Mouse (Mus musculus): ENCODE measurements around the gene Itgb1. TPM values are rescaled to one million over a fixed set of nuclear protein-coding genes. Genes with fewer than 3 reads are reported as not detected.

Itgb1 gene
- polyA plus RNA-seq (2015; fragmentation: Nextera tagmentation; extraction: Ambion mirVana): 225 and 246 TPM in 2 replicates

GRCm38 (mm10) chr8:128685507-128686428 is at the start of gene Itgb1:
Gene Itgb1 (plus strand): TSS chr8:128685654.
- ATAC-seq (ENCODE audit: low FRiP score, low TSS enrichment) (peak; percentile 97), DNase-seq (ENCODE audit: low spot score) (peak; percentile 99)
- peak within 1 kb of the TSS; percentile 99 for H3K27ac ChIP-seq (replicated peaks)
- no peaks in the 10 kb centered on the region for H3K36me3 ChIP-seq (ENCODE audit: control insufficient read depth, insufficient read depth, low read length)
- H3K4me3 ChIP-seq (ENCODE audit: low read depth, low read length): peak within 1 kb of the TSS; percentile 92
- H3K27me3 ChIP-seq (ENCODE audit: control insufficient read depth, insufficient read depth, low read length): no peaks in the 10 kb centered on the region
- TF ChIP-seq EP300 (optimal IDR thresholded peaks at IDR 0.05): no peak
- peak; percentile 60 for TF ChIP-seq CTCF (IDR thresholded peaks at IDR 0.05; ENCODE audit: low read depth)
- H3K9me3 ChIP-seq (ENCODE audit: control insufficient read depth, low read length): no peaks in the 10 kb centered on the region
- under 1% methylated on average over 98 of the region's 113 CpGs for WGBS
- no peaks in the 10 kb centered on the region for H3K4me1 ChIP-seq (replicated peaks; ENCODE audit: control insufficient read depth, insufficient read depth)
- H3K9ac ChIP-seq (ENCODE audit: low read length): peak within 1 kb of the TSS; percentile 100
- peak within 1 kb of the TSS; percentile 65 for H3K4me2 ChIP-seq (replicated peaks; ENCODE audit: low read depth)

GRCm38 (mm10) chr8:128643104-128643503 is 42.4 kb upstream of the Itgb1 start:
- H3K27me3 ChIP-seq (ENCODE audit: control insufficient read depth, insufficient read depth, low read length): no peaks in the 10 kb centered on the region
- no peak overlapping the region for H3K4me2 ChIP-seq (replicated peaks; ENCODE audit: low read depth)
- H3K9ac ChIP-seq (ENCODE audit: low read length): no peak overlapping the region
- H3K36me3 ChIP-seq (ENCODE audit: control insufficient read depth, insufficient read depth, low read length): no peaks in the 10 kb centered on the region
- TF ChIP-seq CTCF (IDR thresholded peaks at IDR 0.05; ENCODE audit: low read depth) (no peak), EP300 (optimal IDR thresholded peaks at IDR 0.05) (no peak)
- ATAC-seq (ENCODE audit: low FRiP score, low TSS enrichment) (no peak), DNase-seq (ENCODE audit: low spot score) (no peak)
- H3K9me3 ChIP-seq (ENCODE audit: control insufficient read depth, low read length): no peaks in the 10 kb centered on the region
- 53% methylated on average over 1 of the region's 1 CpGs for WGBS
- no peaks in the 10 kb centered on the region for H3K4me1 ChIP-seq (replicated peaks; ENCODE audit: control insufficient read depth, insufficient read depth)
- no peak overlapping the region for H3K4me3 ChIP-seq (ENCODE audit: low read depth, low read length)
- H3K27ac ChIP-seq (replicated peaks): no peak overlapping the region

- Histone ChIP-seq H3K4me1 (replicated peaks; ENCODE audit: control insufficient read depth, insufficient read depth) (no peaks in the 10 kb centered on the region), H3K9me3 (ENCODE audit: control insufficient read depth, low read length) (no peaks in the 10 kb centered on the region), H3K27ac (replicated peaks) (no peak overlapping the region), H3K4me2 (replicated peaks; ENCODE audit: low read depth) (no peak overlapping the region), H3K27me3 (ENCODE audit: control insufficient read depth, insufficient read depth, low read length) (no peaks in the 10 kb centered on the region), H3K36me3 (ENCODE audit: control insufficient read depth, insufficient read depth, low read length) (no peaks in the 10 kb centered on the region), H3K4me3 (ENCODE audit: low read depth, low read length) (no peak overlapping the region), H3K9ac (ENCODE audit: low read length) (no peak overlapping the region)
- no peak for ATAC-seq (ENCODE audit: low FRiP score, low TSS enrichment)
- no peak for TF ChIP-seq CTCF (IDR thresholded peaks at IDR 0.05; ENCODE audit: low read depth)
- no peak for TF ChIP-seq EP300 (optimal IDR thresholded peaks at IDR 0.05)
- no peak for DNase-seq (ENCODE audit: low spot score)
These were observed 40.0 kb upstream of the Itgb1 start for GRCm38 (mm10) chr8:128645452-128645851.

- H3K9me3 ChIP-seq (ENCODE audit: control insufficient read depth, low read length): no peaks in the 10 kb centered on the region
- no peak overlapping the region for H3K4me2 ChIP-seq (replicated peaks; ENCODE audit: low read depth)
- H3K9ac ChIP-seq (ENCODE audit: low read length): no peak overlapping the region
- ATAC-seq (ENCODE audit: low FRiP score, low TSS enrichment) (no peak), DNase-seq (ENCODE audit: low spot score) (no peak)
- H3K4me1 ChIP-seq (replicated peaks; ENCODE audit: control insufficient read depth, insufficient read depth): no peaks in the 10 kb centered on the region
- TF ChIP-seq CTCF (IDR thresholded peaks at IDR 0.05; ENCODE audit: low read depth) (no peak), EP300 (optimal IDR thresholded peaks at IDR 0.05) (no peak)
- H3K36me3 ChIP-seq (ENCODE audit: control insufficient read depth, insufficient read depth, low read length): no peaks in the 10 kb centered on the region
- no peak overlapping the region for H3K4me3 ChIP-seq (ENCODE audit: low read depth, low read length)
- H3K27me3 ChIP-seq (ENCODE audit: control insufficient read depth, insufficient read depth, low read length): no peaks in the 10 kb centered on the region
- H3K27ac ChIP-seq (replicated peaks): no peak overlapping the region
- 79% methylated on average over 5 of the region's 5 CpGs for WGBS
These were observed 39.0 kb upstream of the Itgb1 start for GRCm38 (mm10) chr8:128646456-128646855.

- 0 out of 2 replicates have a peak, but pooled peaks have one; percentile 4 for TF ChIP-seq CTCF (IDR thresholded peaks at IDR 0.05; ENCODE audit: low read depth)
- TF ChIP-seq EP300 (optimal IDR thresholded peaks at IDR 0.05): no peak
- H3K27ac ChIP-seq (replicated peaks): no peak overlapping the region
- ATAC-seq (ENCODE audit: low FRiP score, low TSS enrichment) (peak; percentile 47; the same call in 1 of the 2 replicates), DNase-seq (ENCODE audit: low spot score) (no peak)
- no peak overlapping the region for H3K4me2 ChIP-seq (replicated peaks; ENCODE audit: low read depth)
- no peaks in the 10 kb centered on the region for H3K36me3 ChIP-seq (ENCODE audit: control insufficient read depth, insufficient read depth, low read length)
- no peak overlapping the region for H3K9ac ChIP-seq (ENCODE audit: low read length)
- H3K27me3 ChIP-seq (ENCODE audit: control insufficient read depth, insufficient read depth, low read length): no peaks in the 10 kb centered on the region
- H3K4me3 ChIP-seq (ENCODE audit: low read depth, low read length): no peak overlapping the region
- no peaks in the 10 kb centered on the region for H3K4me1 ChIP-seq (replicated peaks; ENCODE audit: control insufficient read depth, insufficient read depth)
- no peaks in the 10 kb centered on the region for H3K9me3 ChIP-seq (ENCODE audit: control insufficient read depth, low read length)
These were observed 37.4 kb upstream of the Itgb1 start for GRCm38 (mm10) chr8:128648071-128648470.

- Histone ChIP-seq H3K36me3 (ENCODE audit: control insufficient read depth, insufficient read depth, low read length) (no peaks in the 10 kb centered on the region), H3K9me3 (ENCODE audit: control insufficient read depth, low read length) (no peaks in the 10 kb centered on the region), H3K9ac (ENCODE audit: low read length) (no peak overlapping the region), H3K27me3 (ENCODE audit: control insufficient read depth, insufficient read depth, low read length) (no peaks in the 10 kb centered on the region), H3K27ac (replicated peaks) (no peak overlapping the region), H3K4me3 (ENCODE audit: low read depth, low read length) (no peak overlapping the region), H3K4me1 (replicated peaks; ENCODE audit: control insufficient read depth, insufficient read depth) (no peaks in the 10 kb centered on the region), H3K4me2 (replicated peaks; ENCODE audit: low read depth) (no peak overlapping the region)
- ATAC-seq (ENCODE audit: low FRiP score, low TSS enrichment) (no peak), DNase-seq (ENCODE audit: low spot score) (no peak)
- 52% methylated on average over 2 of the region's 2 CpGs for WGBS
- TF ChIP-seq CTCF (IDR thresholded peaks at IDR 0.05; ENCODE audit: low read depth) (no peak), EP300 (optimal IDR thresholded peaks at IDR 0.05) (no peak)
These were observed 35.1 kb upstream of the Itgb1 start for GRCm38 (mm10) chr8:128650331-128650855.

Measured in stomach, postnatal 0 days (tissue).